Mouse (Mus musculus) right cerebral cortex, adult 2 months (tissue): ENCODE measurements around the gene Eif3d.

Experiments used
- DNase-seq, 2 experiments: peaks; one replicate each; pipeline ENCODE4 v3.0.0; 2021 to 2022; ENCODE audit warnings: low spot score in 2 of 2

Eif3d gene

GRCm38 (mm10) chr15:77920511-77921462 is 49.8 kb downstream of the Eif3d start:
- no peak for DNase-seq

- DNase-seq: no peak
These were observed 51.2 kb downstream of the Eif3d start for GRCm38 (mm10) chr15:77919441-77919840.

DNA sequence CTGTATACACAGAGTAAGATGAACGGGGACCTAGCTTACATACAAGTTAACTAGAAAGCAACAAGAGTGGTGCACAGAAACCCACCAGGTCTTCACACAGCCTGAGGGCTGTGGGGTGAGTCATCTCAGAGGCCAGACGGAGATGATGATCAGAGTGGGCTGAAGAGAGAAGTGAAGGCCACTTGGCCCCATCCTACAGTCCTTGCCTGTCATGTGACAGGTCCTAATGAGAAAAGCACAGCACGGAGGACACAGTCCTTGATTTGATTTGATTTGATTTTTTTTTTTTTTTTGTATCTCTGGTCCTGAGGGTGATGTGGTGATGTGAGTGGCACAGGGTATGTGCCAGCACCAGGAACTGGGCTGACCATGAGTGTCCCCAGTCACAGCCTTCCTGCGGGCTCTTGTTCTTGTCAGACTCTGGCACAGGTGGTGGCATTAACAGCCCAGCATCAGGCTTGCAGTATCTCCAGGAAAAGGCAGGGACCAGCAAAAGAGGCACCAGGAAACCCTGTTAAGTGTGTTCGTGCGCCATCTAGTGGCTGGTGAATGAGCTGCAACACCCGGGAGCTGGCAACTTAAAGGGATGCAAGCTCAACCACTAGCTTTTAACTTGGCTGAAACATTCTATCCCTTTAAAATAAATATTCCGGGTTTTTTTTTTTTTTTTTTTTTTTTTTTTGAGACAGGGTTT is 53.6 kb downstream of the Eif3d start:
- DNase-seq: peak; percentile 95 to 96

DNA sequence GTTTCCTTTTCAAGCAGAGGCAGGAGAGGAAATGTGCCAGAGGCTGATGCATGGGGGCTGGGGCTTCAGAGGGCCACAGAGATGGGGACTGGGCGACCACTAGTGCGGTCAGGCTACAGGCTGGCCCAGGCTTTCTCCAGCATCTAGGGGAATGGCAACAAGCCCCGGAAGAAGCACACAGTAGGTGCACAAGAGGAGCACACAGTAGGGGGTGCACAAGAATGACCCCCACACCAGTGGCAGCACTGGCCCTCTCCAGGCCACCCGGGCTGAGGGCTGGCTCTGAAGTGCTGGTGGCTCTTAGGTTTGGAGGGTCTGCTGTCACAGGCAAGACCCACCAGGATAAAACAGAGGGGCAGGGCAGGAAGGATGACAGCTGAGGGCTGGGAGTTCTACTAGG is 55.3 kb downstream of the Eif3d start:
- no peak for DNase-seq

DNA sequence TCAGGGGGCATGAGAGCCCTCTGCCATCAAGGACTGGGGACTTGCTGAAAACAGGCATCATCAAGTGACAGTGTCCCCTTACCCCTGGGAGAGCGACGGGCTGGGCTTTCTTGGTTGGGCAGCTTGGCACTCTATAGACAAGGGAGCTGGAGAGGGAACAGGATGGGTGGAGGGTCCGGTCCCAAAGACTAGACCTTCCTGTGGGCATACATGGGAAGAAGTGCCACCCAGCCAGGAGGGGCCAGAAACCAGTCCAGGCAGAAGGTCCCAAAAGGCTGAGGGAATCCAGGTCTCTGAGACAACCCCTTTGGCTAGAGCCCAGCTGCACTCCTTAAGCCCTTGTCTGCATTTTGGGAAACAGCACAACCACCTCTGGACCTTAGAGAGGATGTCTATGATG is 56.1 kb downstream of the Eif3d start:
- DNase-seq: no peak

DNA sequence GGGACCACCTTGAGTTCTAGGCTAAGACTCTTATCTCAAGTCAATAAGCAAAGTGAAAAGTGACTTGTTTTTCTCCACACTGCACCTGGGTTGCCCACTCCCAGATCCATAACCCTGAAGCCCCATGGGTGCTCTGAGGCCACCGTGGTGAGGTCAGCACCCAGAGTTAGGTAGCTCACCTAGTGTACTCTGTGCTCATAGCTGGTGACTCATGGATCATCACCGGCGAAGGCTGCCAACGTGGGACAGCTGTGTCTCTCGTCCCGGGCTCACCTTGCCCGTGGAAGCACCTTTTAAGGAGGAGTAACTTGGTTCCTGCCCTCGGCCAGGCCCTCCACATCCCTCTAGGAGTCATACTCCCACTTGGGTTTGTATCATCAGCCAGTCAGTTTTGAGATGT is 57.6 kb downstream of the Eif3d start:
- no peak for DNase-seq

- DNase-seq: no peak
These were observed 58.0 kb downstream of the Eif3d start for GRCm38 (mm10) chr15:77912585-77912984.

- DNase-seq: no peak
These were observed 58.6 kb downstream of the Eif3d start for GRCm38 (mm10) chr15:77912048-77912447.

DNA sequence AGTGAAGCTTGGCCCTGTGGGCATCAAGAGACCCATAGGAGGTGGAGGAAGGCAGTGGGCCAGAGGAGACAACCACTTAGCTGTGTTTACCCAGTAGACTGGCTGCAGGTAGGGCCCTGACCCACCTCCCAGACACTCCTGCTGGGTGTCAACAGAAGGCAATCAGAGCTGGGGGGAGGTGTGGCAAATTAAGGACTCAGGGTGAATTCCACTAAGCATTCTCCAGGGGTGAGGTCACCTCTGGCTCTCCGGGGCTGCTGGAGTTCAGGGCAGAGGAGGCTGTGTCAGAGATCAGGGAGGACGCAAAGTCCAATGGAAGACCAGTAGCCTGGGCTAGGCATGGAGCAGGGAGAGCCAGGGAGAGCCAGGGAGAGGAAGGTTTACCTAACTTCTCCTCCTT is 59.5 kb downstream of the Eif3d start:
- DNase-seq: no peak
